Mouse (Mus musculus): ENCODE results near the gene Rasa1.

DNA sequence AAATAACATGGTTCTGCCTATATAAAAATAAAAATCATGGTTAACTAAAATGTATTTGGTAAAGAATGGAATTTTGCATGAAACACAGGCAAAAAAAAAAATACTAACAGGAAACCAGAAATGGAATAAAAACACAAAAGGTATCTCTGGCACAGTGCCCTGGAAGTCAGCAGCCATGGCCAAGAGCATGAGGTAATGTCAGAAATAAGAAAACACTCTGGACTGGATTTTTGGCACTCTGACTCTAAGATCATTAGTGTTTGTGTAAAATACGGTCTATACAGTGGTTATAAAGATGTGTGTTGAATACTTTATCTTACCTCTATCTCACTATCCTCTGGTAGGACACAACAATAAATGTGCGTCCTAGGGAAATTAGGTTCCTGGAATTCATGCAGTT, 22.6 kb upstream of the Rasa1 start:
- TF ChIP-seq EP300 (IDR thresholded peaks at IDR 0.05; ENCODE audit: low read depth) (no peak), CTCF (IDR thresholded peaks at IDR 0.05; ENCODE audit: low read depth) (no peak)
